Mouse (Mus musculus) CH12.LX (cell line): ENCODE data around the gene Crlf1. TPM values are rescaled to one million over a fixed set of nuclear protein-coding genes. Genes with fewer than 3 reads are reported as not detected.

Experiments used
- DNase-seq: peaks from one replicate; pipeline ENCODE4 v3.0.0-alpha.2; 2013; ENCODE audit errors: extremely low read depth
- H3K27ac ChIP-seq: 2 replicates; pipeline ENCODE4 v1.5.1; 2012; ENCODE audit warnings: low read depth, mild to moderate bottlenecking, control low read depth, moderate library complexity; ENCODE audit not compliant: insufficient read depth
- H3K27me3 ChIP-seq: replicated peaks from 2 replicates; pipeline ENCODE3; 2012; ENCODE audit warnings: inconsistent platforms
- H3K36me3 ChIP-seq, 2 experiments: replicated peaks in 1 of 2; 2 replicates each; pipeline versions ENCODE3 to v1.6.1; 2012; ENCODE audit warnings: inconsistent platforms in 1 of 2, low read length in 1 of 2, mild to moderate bottlenecking in 1 of 2, mixed read lengths in 1 of 2, moderate library complexity in 1 of 2; ENCODE audit not compliant: control insufficient read depth in 1 of 2, insufficient read depth in 1 of 2
- H3K4me1 ChIP-seq, 2 experiments: 2 replicates each; pipeline ENCODE4 v1.6.1; 2012; ENCODE audit warnings: inconsistent platforms in 1 of 2, moderate library complexity in 1 of 2; ENCODE audit not compliant: insufficient read depth in 2 of 2, control insufficient read depth in 1 of 2
- H3K4me2 ChIP-seq: 2 replicates; pipeline ENCODE4 v1.6.1; 2012; ENCODE audit warnings: low read depth, mild to moderate bottlenecking, control low read depth; ENCODE audit not compliant: poor library complexity, insufficient read depth, severe bottlenecking
- H3K4me3 ChIP-seq, 3 experiments: fragments of 150-350 bp in 1 of 3; sonication (generic) in 1 of 3; replicated peaks in 1 of 3; 2 replicates each; pipeline versions ENCODE3 to v1.5.1; 2011 to 2012; ENCODE audit warnings: low read depth in 2 of 3, low read length in 2 of 3, mild to moderate bottlenecking in 2 of 3, moderate library complexity in 2 of 3, control low read depth in 1 of 3, improper control_type of control experiment in 1 of 3, inconsistent platforms in 1 of 3, mixed read lengths in 1 of 3; ENCODE audit not compliant: poor library complexity in 1 of 3
- H3K79me2 ChIP-seq: replicated peaks from 2 replicates; pipeline ENCODE4 v1.6.1; 2012; ENCODE audit warnings: mild to moderate bottlenecking, moderate library complexity; ENCODE audit not compliant: control insufficient read depth, poor library complexity, insufficient read depth, severe bottlenecking; ENCODE audit errors: extremely low read depth
- H3K9ac ChIP-seq: 2 replicates; pipeline ENCODE4 v1.6.1; 2012; ENCODE audit warnings: low read depth, mild to moderate bottlenecking, control low read depth, moderate library complexity; ENCODE audit not compliant: insufficient read depth
- H3K9me3 ChIP-seq: replicated peaks from 2 replicates; pipeline ENCODE3; 2012; ENCODE audit warnings: low read length, inconsistent platforms, mixed read lengths
- CTCF ChIP-seq, 2 experiments: IDR thresholded peaks in 1 of 2; conservative IDR thresholded peaks in 1 of 2; 2 replicates each; pipeline ENCODE4 v1.5.1; 2011 to 2012; ENCODE audit warnings: low read depth in 2 of 2, low read length in 2 of 2, improper control_type of control experiment in 1 of 2, inconsistent platforms in 1 of 2, mild to moderate bottlenecking in 1 of 2, moderate library complexity in 1 of 2
- E2F4 ChIP-seq: IDR thresholded peaks from 2 replicates; pipeline ENCODE4 v1.6.1; 2011; ENCODE audit warnings: low read depth, low read length, improper control_type of control experiment; ENCODE audit not compliant: insufficient replicate concordance
- EP300 ChIP-seq: IDR thresholded peaks from 2 replicates; pipeline ENCODE4 v1.6.1; 2011; ENCODE audit warnings: low read length, improper control_type of control experiment
- ETS1 ChIP-seq: conservative IDR thresholded peaks from 2 replicates; pipeline ENCODE4 v1.6.1; 2012; ENCODE audit warnings: low read depth, mild to moderate bottlenecking, inconsistent platforms, low read length, improper control_type of control experiment, moderate library complexity
- GABPA ChIP-seq: IDR thresholded peaks from 2 replicates; pipeline ENCODE4 v1.6.1; 2012; ENCODE audit warnings: low read depth, low read length, improper control_type of control experiment, inconsistent platforms; ENCODE audit not compliant: insufficient replicate concordance
- HCFC1 ChIP-seq: IDR thresholded peaks from 2 replicates; pipeline ENCODE4 v1.6.1; 2012; ENCODE audit warnings: low read depth, mild to moderate bottlenecking, inconsistent platforms, low read length, improper control_type of control experiment
- IRF4 ChIP-seq: IDR thresholded peaks from 2 replicates; pipeline ENCODE4 v1.6.1; 2014; ENCODE audit warnings: low read depth, mild to moderate bottlenecking, inconsistent platforms, low read length, improper control_type of control experiment
- JUND ChIP-seq: conservative IDR thresholded peaks from 2 replicates; pipeline ENCODE4 v1.6.1; 2011; ENCODE audit warnings: low read depth, low read length, improper control_type of control experiment
- MAX ChIP-seq: IDR thresholded peaks from 2 replicates; pipeline ENCODE4 v1.6.1; 2011; ENCODE audit warnings: low read length, improper control_type of control experiment
- MAZ ChIP-seq: IDR thresholded peaks from 2 replicates; pipeline ENCODE4 v1.6.1; 2012; ENCODE audit warnings: low read depth, mild to moderate bottlenecking, inconsistent platforms, low read length, improper control_type of control experiment, moderate library complexity
- MEF2A ChIP-seq: IDR thresholded peaks from 2 replicates; pipeline ENCODE4 v1.6.1; 2014; ENCODE audit warnings: low read depth, mild to moderate bottlenecking, inconsistent platforms, low read length, improper control_type of control experiment, borderline replicate concordance
- NELFE ChIP-seq: IDR thresholded peaks from 2 replicates; pipeline ENCODE4 v1.6.1; 2011; ENCODE audit warnings: low read depth, low read length, improper control_type of control experiment
- NRF1 ChIP-seq: IDR thresholded peaks from 2 replicates; pipeline ENCODE4 v1.6.1; 2014; ENCODE audit warnings: low read depth, mild to moderate bottlenecking, inconsistent platforms, low read length, improper control_type of control experiment, moderate library complexity
- POLR2A ChIP-seq: IDR thresholded peaks from 2 replicates; pipeline ENCODE4 v1.6.1; 2011; ENCODE audit warnings: low read depth, mild to moderate bottlenecking, improper control_type of control experiment, low read length
- RAD21 ChIP-seq: IDR thresholded peaks from 2 replicates; pipeline ENCODE4 v1.6.1; 2011; ENCODE audit warnings: low read depth, mild to moderate bottlenecking, low read length, improper control_type of control experiment, moderate library complexity
- RCOR1 ChIP-seq: conservative IDR thresholded peaks from 2 replicates; pipeline ENCODE4 v1.6.1; 2012; ENCODE audit warnings: low read depth, mild to moderate bottlenecking, inconsistent platforms, low read length, improper control_type of control experiment
- TCF12 ChIP-seq: IDR thresholded peaks from 2 replicates; pipeline ENCODE4 v1.6.1; 2014; ENCODE audit warnings: low read depth, mild to moderate bottlenecking, inconsistent platforms, low read length, improper control_type of control experiment
- UBTF ChIP-seq: IDR thresholded peaks from 2 replicates; pipeline ENCODE4 v1.6.1; 2012; ENCODE audit warnings: low read depth, mild to moderate bottlenecking, inconsistent platforms, low read length, improper control_type of control experiment, moderate library complexity
- USF2 ChIP-seq: conservative IDR thresholded peaks from 2 replicates; pipeline ENCODE4 v1.6.1; 2011; ENCODE audit warnings: low read depth, low read length, improper control_type of control experiment
- ZMIZ1 ChIP-seq: IDR thresholded peaks from 2 replicates; pipeline ENCODE4 v1.6.1; 2012; ENCODE audit warnings: low read depth, mild to moderate bottlenecking, inconsistent platforms, low read length, improper control_type of control experiment
- ZNF384 ChIP-seq: IDR thresholded peaks from 2 replicates; pipeline ENCODE4 v1.6.1; 2012; ENCODE audit warnings: low read depth, low read length, improper control_type of control experiment, inconsistent platforms
- dilution Hi-C: fragments of 300-500 bp; cut with MboI; formaldehyde crosslinking; loops from 2 replicates; pipeline ENCODE4 v1.14.3; 2020; ENCODE audit warnings: low sequenced_read_pairs; ENCODE audit not compliant: extremely low pct_unique_long_range_greater_than_20kb, extremely low pct_ligation_motif_present
- in situ Hi-C: fragments of 300-500 bp; cut with MboI; formaldehyde crosslinking; loops from 3 replicates; pipeline ENCODE4 v1.14.3; 2019; ENCODE audit warnings: low sequenced_read_pairs, low pct_ligation_motif_present, low pct_unique_long_range_greater_than_20kb, mixed read lengths
- polyA plus RNA-seq: library from polyadenylated mRNA; unstranded; fragments of >175 nt; gene quantifications from 2 replicates; pipeline ENCODE4 v1.2.1, GENCODE M21; 2012; ENCODE audit warnings: low read depth; ENCODE audit not compliant: insufficient read length
- total RNA-seq, 2 experiments: library from RNA; depleted of rRNA; stranded (reverse); fragments of 300-350 nt in 1 of 2; fragments of >200 nt in 1 of 2; gene quantifications; 2 replicates each; pipeline ENCODE4 v1.2.3; 2012 to 2014

Gene Crlf1
- total and polyA plus RNA-seq, 3 experiments = 0.42 to 1.1 (median 0.44) TPM

DNA sequence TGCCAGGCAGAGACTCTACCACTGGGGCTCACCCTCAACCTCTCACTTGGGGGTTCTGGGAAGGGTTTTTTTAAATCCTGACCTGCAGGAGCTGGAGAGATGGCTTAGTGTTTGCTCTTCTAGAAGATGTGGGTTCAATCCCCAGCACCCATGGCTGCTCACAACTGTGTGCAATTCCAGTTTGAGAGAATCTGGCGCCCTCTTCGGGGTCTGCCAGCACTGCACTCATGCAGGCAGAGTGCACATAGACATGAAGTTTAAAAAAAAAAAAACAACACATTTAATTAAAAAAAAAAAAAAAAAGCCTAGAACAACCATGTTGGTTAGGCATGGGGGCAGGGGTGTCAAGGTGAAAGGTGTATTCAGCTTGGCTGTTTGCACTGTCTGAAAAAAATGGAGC, 37.4 kb downstream of the Crlf1 start:
- DNase-seq = no peak
- no peak overlapping the region for H3K9ac ChIP-seq
- H3K4me2 ChIP-seq = no peak overlapping the region
- H3K4me1 ChIP-seq = peaks cover 9 to 25% of the 10 kb centered on the region in 2 experiments
- peaks cover 4% of the 10 kb centered on the region for H3K79me2 ChIP-seq
- no peak overlapping the region for H3K4me3 ChIP-seq
- H3K27me3 ChIP-seq = no peaks in the 10 kb centered on the region
- H3K36me3 ChIP-seq = peaks cover 52 to 61% of the 10 kb centered on the region in 2 experiments
- H3K27ac ChIP-seq = no peak overlapping the region
- H3K9me3 ChIP-seq = no peaks in the 10 kb centered on the region
- in situ Hi-C loops (no loop called here), dilution Hi-C loops (no loop called here)
- TF ChIP-seq E2F4 = no peak
- no peak for TF ChIP-seq MEF2A
- no peak for TF ChIP-seq RCOR1
- no peak for TF ChIP-seq NELFE
- peak; percentile 57; the same call in 1 of the 2 replicates for TF ChIP-seq ZNF384
- no peak for TF ChIP-seq MAZ
- no peak for TF ChIP-seq HCFC1
- TF ChIP-seq CTCF (conservative IDR thresholded peaks at IDR 0.05 in 1 of 2, IDR thresholded peaks at IDR 0.05 in 1 of 2; ENCODE audit: low read depth in 2 of 2, low read length in 2 of 2) = peak in 1 of 2 experiments; percentile 33; a peak in 2 of 4 replicates
- no peak for TF ChIP-seq UBTF
- TF ChIP-seq GABPA = no peak

DNA sequence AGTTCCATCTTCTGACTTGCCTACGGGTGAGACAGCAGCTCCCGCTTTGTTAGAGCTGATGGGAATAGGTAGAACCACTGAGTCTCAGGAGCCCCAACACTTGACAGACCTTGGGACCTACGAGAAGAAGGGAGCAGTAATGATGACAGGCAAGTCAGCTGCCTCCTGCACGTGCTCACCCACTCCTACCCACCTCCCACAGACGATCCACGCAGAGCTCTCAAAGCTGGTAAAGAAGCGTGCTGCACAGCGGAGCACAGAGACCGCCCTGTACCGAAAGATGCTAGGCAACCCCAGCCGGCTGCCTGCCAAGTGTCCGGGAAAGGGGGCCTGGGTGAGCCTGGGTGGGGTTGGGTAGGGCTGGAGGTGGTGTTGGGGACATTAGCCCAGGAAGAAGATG, 41.3 kb downstream of the Crlf1 start:
- no peaks in the 10 kb centered on the region for H3K27me3 ChIP-seq
- in situ Hi-C loops (no loop called here), dilution Hi-C loops (no loop called here)
- no peaks in the 10 kb centered on the region for H3K9me3 ChIP-seq
- H3K4me3 ChIP-seq = no peak overlapping the region
- H3K4me2 ChIP-seq = no peak overlapping the region
- H3K4me1 ChIP-seq = peaks cover 2 to 25% of the 10 kb centered on the region in 2 experiments
- no peak for DNase-seq
- TF ChIP-seq JUND = no peak
- TF ChIP-seq USF2 = no peak
- no peak for TF ChIP-seq RAD21
- TF ChIP-seq MAX = no peak
- peaks cover 64 to 79% of the 10 kb centered on the region in 2 experiments for H3K36me3 ChIP-seq
- no peak overlapping the region for H3K27ac ChIP-seq
- no peak overlapping the region for H3K9ac ChIP-seq
- peaks cover under 1% of the 10 kb centered on the region; the same call in 1 of the 2 replicates for H3K79me2 ChIP-seq

DNA sequence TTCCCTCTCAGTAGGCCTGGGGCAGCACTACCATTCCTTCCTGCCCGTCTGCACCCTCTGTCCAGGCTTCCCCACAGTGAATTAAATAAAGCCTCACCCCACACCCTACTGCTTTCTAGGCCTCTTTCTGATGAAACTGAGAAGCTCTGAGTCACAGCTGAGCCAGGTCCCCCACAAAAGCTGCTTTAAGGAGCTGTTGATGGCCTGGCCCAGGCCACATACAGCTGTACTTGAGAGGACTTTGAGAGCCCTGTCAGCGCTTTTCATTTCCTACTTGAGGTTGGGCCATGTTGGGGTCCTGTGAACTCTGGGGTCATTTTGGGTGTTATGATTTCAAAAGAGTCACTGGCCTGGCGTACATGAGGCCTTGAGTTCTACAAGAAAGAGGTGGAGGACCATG, 42.3 kb downstream of the Crlf1 start:
- Histone ChIP-seq H3K27ac (no peak overlapping the region), H3K27me3 (no peaks in the 10 kb centered on the region), H3K4me2 (no peak overlapping the region), H3K4me3 (no peak overlapping the region), H3K36me3 (peaks cover 60 to 69% of the 10 kb centered on the region in 2 experiments), H3K9me3 (no peaks in the 10 kb centered on the region), H3K79me2 (peaks cover 5% of the 10 kb centered on the region), H3K4me1 (peaks cover 0 to 18% of the 10 kb centered on the region in 2 experiments; a peak in 3 of 4 replicates), H3K9ac (no peak overlapping the region)
- dilution Hi-C loops = no loop called here
- TF ChIP-seq POLR2A (no peak), MAZ (no peak), ETS1 (no peak), ZMIZ1 (no peak), EP300 (no peak), CTCF (conservative IDR thresholded peaks at IDR 0.05 in 1 of 2, IDR thresholded peaks at IDR 0.05 in 1 of 2; ENCODE audit: low read depth in 2 of 2, low read length in 2 of 2) (no peak), TCF12 (no peak), NRF1 (no peak), RCOR1 (no peak), IRF4 (no peak)
- TF ChIP-seq, all 38 proteins: peak for 0
- no peak for DNase-seq
- in situ Hi-C loops = no loop called here
